Mouse (Mus musculus) MEL (cell line): ENCODE results near the gene Hoxb9. TPM values are rescaled to one million over a fixed set of nuclear protein-coding genes. Genes with fewer than 3 reads are reported as not detected.

Source experiments
- DNase-seq: peaks from one replicate; pipeline ENCODE4 v3.0.0; 2011; ENCODE audit warnings: low read depth, low spot score
- H3K27ac ChIP-seq: 2 replicates; pipeline ENCODE4 v1.5.1; 2012; ENCODE audit warnings: low read depth, mild to moderate bottlenecking, control low read depth, low read length, moderate library complexity; ENCODE audit not compliant: control insufficient read depth
- H3K27me3 ChIP-seq, 2 experiments: fragments of 150-350 bp in 1 of 2; sonication (generic) in 1 of 2; 2 replicates each; pipeline ENCODE4 v1.6.1; 2012; ENCODE audit warnings: low read length in 2 of 2, mild to moderate bottlenecking in 2 of 2, improper control_type of control experiment in 1 of 2, moderate library complexity in 1 of 2; ENCODE audit not compliant: insufficient read depth in 2 of 2, control insufficient read depth in 1 of 2
- H3K36me3 ChIP-seq, 2 experiments: 2 replicates each; pipeline ENCODE4 v1.6.1; 2012 to 2014; ENCODE audit warnings: low read length in 2 of 2, improper control_type of control experiment in 1 of 2, inconsistent platforms in 1 of 2, mild to moderate bottlenecking in 1 of 2; ENCODE audit not compliant: insufficient read depth in 2 of 2, control insufficient read depth in 1 of 2
- H3K4me1 ChIP-seq, 2 experiments: fragments of 150-350 bp in 1 of 2; sonication (generic) in 1 of 2; 2 replicates each; pipeline ENCODE4 v1.6.1; 2012; ENCODE audit warnings: low read length in 2 of 2, improper control_type of control experiment in 1 of 2, mild to moderate bottlenecking in 1 of 2; ENCODE audit not compliant: insufficient read depth in 2 of 2, control insufficient read depth in 1 of 2
- H3K4me3 ChIP-seq, 2 experiments: fragments of 150-350 bp in 1 of 2; sonication (generic) in 1 of 2; 2 replicates each; pipeline ENCODE4 v1.5.1; 2012; ENCODE audit warnings: low read depth in 2 of 2, low read length in 2 of 2, mild to moderate bottlenecking in 2 of 2, moderate library complexity in 2 of 2, control low read depth in 1 of 2, improper control_type of control experiment in 1 of 2; ENCODE audit not compliant: control insufficient read depth in 1 of 2, insufficient read depth in 1 of 2
- H3K79me2 ChIP-seq: 2 replicates; pipeline ENCODE4 v1.6.1; 2012; ENCODE audit warnings: mild to moderate bottlenecking, low read length, moderate library complexity; ENCODE audit not compliant: control insufficient read depth, poor library complexity, insufficient read depth
- H3K9ac ChIP-seq: 2 replicates; pipeline ENCODE4 v1.6.1; 2012; ENCODE audit warnings: low read depth, mild to moderate bottlenecking, control low read depth, low read length, moderate library complexity; ENCODE audit not compliant: control insufficient read depth, poor library complexity, severe bottlenecking
- H3K9me3 ChIP-seq: fragments of 150-350 bp; sonication (generic); replicated peaks from 2 replicates; pipeline ENCODE4 v1.6.1; 2012; ENCODE audit warnings: mild to moderate bottlenecking, low read length, improper control_type of control experiment, moderate library complexity; ENCODE audit not compliant: insufficient read depth
- CHD2 ChIP-seq: IDR thresholded peaks from 2 replicates; pipeline ENCODE4 v1.6.1; 2011; ENCODE audit warnings: low read length, improper control_type of control experiment
- EP300 ChIP-seq, 2 experiments: IDR thresholded peaks; 2 replicates each; pipeline ENCODE4 v1.6.1; 2011; ENCODE audit warnings: improper control_type of control experiment in 2 of 2, low read length in 2 of 2, low read depth in 1 of 2, mild to moderate bottlenecking in 1 of 2
- HCFC1 ChIP-seq: IDR thresholded peaks from 2 replicates; pipeline ENCODE4 v1.6.1; 2012; ENCODE audit warnings: low read depth, mild to moderate bottlenecking, inconsistent platforms, low read length, improper control_type of control experiment, moderate library complexity
- MAX ChIP-seq: IDR thresholded peaks from 2 replicates; pipeline ENCODE4 v1.6.1; 2011; ENCODE audit warnings: low read length, improper control_type of control experiment
- MYC ChIP-seq: IDR thresholded peaks from 2 replicates; pipeline ENCODE4 v1.6.1; 2011; ENCODE audit warnings: low read depth, mild to moderate bottlenecking, low read length, improper control_type of control experiment, moderate library complexity
- POLR2A ChIP-seq, 2 experiments: IDR thresholded peaks; 2 replicates each; pipeline ENCODE4 v1.6.1; 2011 to 2012; ENCODE audit warnings: low read length in 2 of 2, mild to moderate bottlenecking in 2 of 2, control low read depth in 1 of 2, improper control_type of control experiment in 1 of 2, low read depth in 1 of 2, moderate library complexity in 1 of 2; ENCODE audit not compliant: control insufficient read depth in 1 of 2, insufficient read depth in 1 of 2, poor library complexity in 1 of 2
- RAD21 ChIP-seq: IDR thresholded peaks from 2 replicates; pipeline ENCODE4 v1.6.1; 2011; ENCODE audit warnings: mild to moderate bottlenecking, low read depth, low read length, improper control_type of control experiment
- RCOR1 ChIP-seq: IDR thresholded peaks from 2 replicates; pipeline ENCODE4 v1.6.1; 2012; ENCODE audit warnings: low read depth, mild to moderate bottlenecking, inconsistent platforms, low read length, improper control_type of control experiment
- SIN3A ChIP-seq: IDR thresholded peaks from 2 replicates; pipeline ENCODE4 v1.6.1; 2012; ENCODE audit warnings: low read length, improper control_type of control experiment, inconsistent platforms
- TAL1 ChIP-seq: IDR thresholded peaks from 2 replicates; pipeline ENCODE4 v1.6.1; 2012; ENCODE audit warnings: mild to moderate bottlenecking, inconsistent platforms, low read length, moderate library complexity, mixed read lengths
- TBP ChIP-seq: IDR thresholded peaks from 2 replicates; pipeline ENCODE4 v1.8.0; 2011; ENCODE audit warnings: low read depth, low read length, improper control_type of control experiment
- TCF12 ChIP-seq: IDR thresholded peaks from 2 replicates; pipeline ENCODE4 v1.6.1; 2014; ENCODE audit warnings: low read depth, mild to moderate bottlenecking, inconsistent platforms, low read length, improper control_type of control experiment, moderate library complexity
- USF1 ChIP-seq: IDR thresholded peaks from 2 replicates; pipeline ENCODE4 v1.6.1; 2014; ENCODE audit warnings: low read depth, mild to moderate bottlenecking, inconsistent platforms, low read length, improper control_type of control experiment, moderate library complexity
- USF2 ChIP-seq, 2 experiments: IDR thresholded peaks; 2 replicates each; pipeline ENCODE4 v1.6.1; 2011 to 2012; ENCODE audit warnings: improper control_type of control experiment in 2 of 2, low read length in 2 of 2, borderline replicate concordance in 1 of 2, inconsistent platforms in 1 of 2, low read depth in 1 of 2, mild to moderate bottlenecking in 1 of 2; ENCODE audit not compliant: insufficient read depth in 1 of 2
- ZC3H11A ChIP-seq: IDR thresholded peaks from 2 replicates; pipeline ENCODE4 v1.6.1; 2012; ENCODE audit warnings: low read depth, mild to moderate bottlenecking, inconsistent platforms, low read length, improper control_type of control experiment
- ZKSCAN1 ChIP-seq: IDR thresholded peaks from 2 replicates; pipeline ENCODE4 v1.6.1; 2012; ENCODE audit warnings: low read depth, mild to moderate bottlenecking, inconsistent platforms, low read length, improper control_type of control experiment, moderate library complexity
- polyA plus RNA-seq, 2 experiments: library from polyadenylated mRNA; stranded (reverse) in 1 of 2; unstranded in 1 of 2; fragments of >175 nt in 1 of 2; fragments of >200 nt in 1 of 2; gene quantifications; 2 replicates each; pipeline versions ENCODE4 v1.2.1 to v1.2.4; 2012; ENCODE audit warnings: low replicate concordance in 2 of 2, low read depth in 1 of 2; ENCODE audit not compliant: insufficient read length in 2 of 2, insufficient read depth in 1 of 2, missing spikeins in 1 of 2
- total RNA-seq: library from RNA; depleted of rRNA; stranded (reverse); fragments of 300-350 nt; gene quantifications from 2 replicates; pipeline ENCODE4 v1.2.3, GENCODE M21; 2012

Gene Hoxb9
- total and polyA plus RNA-seq, 3 experiments: not detected

DNA sequence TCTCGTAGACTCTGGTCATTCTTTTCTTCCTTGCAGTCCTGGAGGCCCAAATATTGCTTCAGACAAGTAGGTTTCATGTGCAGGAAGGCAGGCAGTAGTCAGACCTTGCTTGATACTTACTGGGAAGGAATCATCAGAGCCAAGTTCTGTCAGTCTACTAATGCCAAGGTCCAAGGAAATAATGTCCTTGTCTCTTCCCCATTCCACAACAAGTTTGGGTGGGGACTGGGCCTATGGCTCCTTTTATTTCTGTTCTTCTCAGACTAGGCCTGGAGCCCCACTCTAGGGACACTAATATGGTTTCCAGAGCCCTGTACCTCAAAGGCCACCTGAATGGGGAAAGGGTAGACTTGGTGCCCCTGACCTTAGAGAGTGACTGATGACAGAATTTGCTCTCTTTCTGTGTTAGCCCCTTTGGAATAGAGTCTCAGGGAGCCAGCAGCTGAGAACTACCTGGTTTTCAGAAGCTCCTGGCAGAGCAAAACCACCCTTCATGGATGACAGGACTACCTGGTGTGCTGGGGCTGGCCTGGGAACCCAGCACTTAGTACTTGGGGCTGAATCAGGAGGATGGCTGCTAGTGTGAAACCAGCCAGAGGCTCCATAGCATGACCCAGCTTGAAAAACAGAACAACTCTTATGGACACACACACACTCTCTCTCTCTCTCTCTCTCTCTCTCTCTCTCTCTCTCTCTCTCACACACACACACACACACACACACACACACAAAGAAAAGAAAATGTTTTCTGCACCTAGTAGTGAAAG lies 17.4 kb downstream of the Hoxb9 start:
- Histone ChIP-seq H3K4me3 (no peak overlapping the region), H3K27ac (no peak overlapping the region), H3K9ac (no peak overlapping the region)
- TF ChIP-seq ZKSCAN1 (no peak), TAL1 (no peak), CHD2 (no peak), USF1 (no peak), EP300 (IDR thresholded peaks at IDR 0.05; ENCODE audit: low read depth in 1 of 2, low read length in 2 of 2) (no peak), RAD21 (no peak), MYC (no peak), HCFC1 (no peak), TBP (no peak), MAX (no peak), ZC3H11A (no peak), SIN3A (no peak), TCF12 (no peak), USF2 (IDR thresholded peaks at IDR 0.05; ENCODE audit: borderline replicate concordance in 1 of 2, insufficient read depth in 1 of 2, low read depth in 1 of 2, low read length in 2 of 2) (no peak), RCOR1 (no peak)
- TF ChIP-seq, all 39 proteins: peak for 0
- Histone ChIP-seq H3K79me2 (no peaks in the 10 kb centered on the region), H3K36me3 (no peaks in the 10 kb centered on the region), H3K27me3 (peaks cover 3 to 6% of the 10 kb centered on the region in 2 experiments; a peak in 1 of 4 replicates), H3K4me1 (no peaks in the 10 kb centered on the region), H3K9me3 (no peaks in the 10 kb centered on the region)
- no peak for DNase-seq

- H3K36me3 ChIP-seq: no peaks in the 10 kb centered on the region
- DNase-seq: no peak
- H3K4me3 ChIP-seq: no peak overlapping the region
- no peaks in the 10 kb centered on the region for H3K79me2 ChIP-seq
- no peak overlapping the region for H3K27ac ChIP-seq
- H3K27me3 ChIP-seq: peaks cover 3 to 6% of the 10 kb centered on the region in 2 experiments; a peak in 1 of 4 replicates
- H3K9ac ChIP-seq: no peak overlapping the region
- no peaks in the 10 kb centered on the region for H3K9me3 ChIP-seq
- no peak for TF ChIP-seq POLR2A (IDR thresholded peaks at IDR 0.05; ENCODE audit: control insufficient read depth in 1 of 2, insufficient read depth in 1 of 2, low read depth in 1 of 2, low read length in 2 of 2, poor library complexity in 1 of 2)
- no peak for TF ChIP-seq SIN3A
- TF ChIP-seq, all 39 proteins: peak for 0
- no peaks in the 10 kb centered on the region for H3K4me1 ChIP-seq
Measured at GRCm38 (mm10) chr11:96289293-96289692, 18.0 kb downstream of the Hoxb9 start.
